Mouse (Mus musculus) intestine, embryonic 14.5 days (tissue): ENCODE measurements around the gene Btk. TPM values are rescaled to one million over a fixed set of nuclear protein-coding genes. Genes with fewer than 3 reads are reported as not detected.

Source experiments
- ATAC-seq: fragments of 200-750 bp; cut with Nextera tagmentation; replicated peaks from 2 replicates; pipeline ENCODE4 v1.8.0; 2017; ENCODE audit warnings: low read depth, moderate number of reproducible peaks, moderate TSS enrichment, moderate library complexity; ENCODE audit not compliant: low FRiP score, low TSS enrichment
- DNase-seq: peaks from one replicate; pipeline ENCODE4 v3.0.0-alpha.2; 2018; ENCODE audit warnings: low spot score
- H3K27ac ChIP-seq: fragments of 300-500 bp; sonication (generic); 2 replicates; pipeline ENCODE4 v1.5.1; 2014; ENCODE audit warnings: low read depth, mild to moderate bottlenecking, control low read depth
- H3K27me3 ChIP-seq: fragments of 300-500 bp; sonication (generic); replicated peaks from 2 replicates; pipeline ENCODE4 v1.6.1; 2014; ENCODE audit warnings: low read length, control low read depth; ENCODE audit not compliant: control insufficient read depth, insufficient read depth
- H3K36me3 ChIP-seq: fragments of 300-500 bp; sonication (generic); 2 replicates; pipeline ENCODE4 v1.6.1; 2014; ENCODE audit warnings: low read length, control low read depth; ENCODE audit not compliant: control insufficient read depth, insufficient read depth
- H3K4me1 ChIP-seq: fragments of 300-500 bp; sonication (generic); replicated peaks from 2 replicates; pipeline ENCODE4 v1.6.1; 2014; ENCODE audit warnings: low read length, control low read depth, mixed read lengths; ENCODE audit not compliant: control insufficient read depth, insufficient read depth
- H3K4me2 ChIP-seq: fragments of 300-500 bp; sonication (generic); 2 replicates; pipeline ENCODE4 v1.6.1; 2014; ENCODE audit warnings: low read length
- H3K4me3 ChIP-seq: fragments of 300-500 bp; sonication (generic); 2 replicates; pipeline ENCODE4 v1.5.1; 2014; ENCODE audit warnings: low read depth, low read length, control low read depth, mixed read lengths
- H3K9ac ChIP-seq: fragments of 300-500 bp; sonication (generic); 2 replicates; pipeline ENCODE4 v1.6.1; 2014; ENCODE audit warnings: mild to moderate bottlenecking, low read length
- H3K9me3 ChIP-seq: fragments of 300-500 bp; sonication (generic); 2 replicates; pipeline ENCODE4 v1.6.1; 2016; ENCODE audit warnings: low read length, control low read depth; ENCODE audit not compliant: control insufficient read depth
- WGBS: fragments of 180-500 bp; shearing (Covaris S2); extraction: QIAGEN DNeasy Blood & Tissue Kit; methylation state at CpG from one replicate; pipeline ENCODE4 v1.1.7; 2014; 5-methylcytosine and 5-hydroxymethylcytosine counted together
- polyA plus RNA-seq: library from polyadenylated mRNA; unstranded; fragments of >200 nt; fragmentation: Nextera tagmentation; extraction: Ambion mirVana; gene quantifications from 2 replicates; pipeline ENCODE4 v1.2.1, GENCODE M21; 2014

Btk gene
- polyA plus RNA-seq, 1 experiment from 2014 or later: 0.76 TPM

DNA sequence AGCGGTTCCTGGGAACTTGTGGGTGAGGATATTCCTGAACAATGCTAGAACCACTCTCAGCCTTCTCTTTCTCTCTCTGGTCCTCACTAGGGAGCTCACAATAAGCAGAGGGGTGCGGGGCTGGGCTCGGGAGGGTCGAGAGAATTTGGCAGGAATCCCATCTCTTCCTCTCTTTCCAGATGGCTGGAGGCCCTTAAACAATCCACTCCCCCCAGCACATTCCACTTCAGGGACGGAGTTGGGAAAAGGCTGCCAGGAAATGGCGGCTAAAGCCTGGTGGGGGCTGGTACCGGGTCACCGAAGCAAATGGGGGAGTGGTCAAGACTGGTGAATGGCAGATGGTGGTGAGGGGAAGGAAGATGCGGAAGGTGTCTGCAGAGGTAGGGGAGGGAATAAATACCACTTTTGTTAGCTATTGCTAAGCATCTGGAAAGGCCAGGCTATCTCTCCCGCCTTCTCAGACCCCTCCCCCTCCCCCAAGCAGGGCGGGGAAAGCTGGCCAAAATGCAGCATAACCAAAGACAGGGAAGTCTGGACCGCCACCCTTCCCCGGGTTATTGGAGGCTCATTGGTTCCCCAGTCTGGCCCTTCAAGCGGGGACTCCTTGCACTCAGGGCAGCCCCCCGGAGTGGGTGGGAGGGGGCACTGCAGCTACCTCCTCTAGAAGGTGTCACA lies 29.1 kb upstream of the Btk start:
- no peak overlapping the region for H3K9ac ChIP-seq

DNA sequence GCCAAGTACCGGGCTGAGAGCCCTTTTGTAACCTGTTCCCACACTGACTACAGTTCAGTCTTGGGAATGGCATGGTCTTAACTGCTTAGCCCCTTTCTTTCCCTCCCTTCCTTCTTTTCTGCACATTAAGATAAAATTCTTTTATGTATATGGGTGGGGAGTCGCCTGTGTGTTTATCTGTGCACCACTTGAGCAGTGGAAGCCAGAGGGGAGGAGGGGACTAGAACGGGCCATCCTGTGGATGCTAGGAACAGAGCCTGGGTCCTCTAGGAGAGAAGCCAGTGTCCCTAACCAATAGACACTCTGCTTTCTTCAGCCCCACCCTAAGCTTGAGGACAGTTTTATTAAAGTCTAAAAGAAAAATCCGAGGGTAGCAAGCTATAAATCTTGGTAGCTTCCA lies 27.6 kb upstream of the Btk start:
- Histone ChIP-seq H3K27ac (no peak overlapping the region), H3K36me3 (peaks cover 5% of the 10 kb centered on the region), H3K27me3 (no peaks in the 10 kb centered on the region), H3K4me2 (no peak overlapping the region), H3K4me3 (no peak overlapping the region), H3K4me1 (no peaks in the 10 kb centered on the region), H3K9me3 (no peaks in the 10 kb centered on the region), H3K9ac (no peak overlapping the region)
- DNase-seq: no peak
- ATAC-seq: no peak
- WGBS: 71% methylated on average over 4 of the region's 4 CpGs

More for the DNA sequence above, 29.1 kb upstream of the Btk start:
- peak overlapping the region; percentile 47 for H3K4me2 ChIP-seq
- H3K4me1 ChIP-seq: no peaks in the 10 kb centered on the region
- no peaks in the 10 kb centered on the region for H3K27me3 ChIP-seq
- no peaks in the 10 kb centered on the region for H3K9me3 ChIP-seq
- 6% methylated on average over 14 of the region's 15 CpGs for WGBS
- ATAC-seq (peak; percentile 82), DNase-seq (peak; percentile 84)
- peak overlapping the region; percentile 76 for H3K27ac ChIP-seq
- H3K4me3 ChIP-seq: peak overlapping the region; percentile 22
- H3K36me3 ChIP-seq: peaks cover under 1% of the 10 kb centered on the region; the same call in 1 of the 2 replicates

- Histone ChIP-seq H3K9ac (no peak overlapping the region), H3K27me3 (no peaks in the 10 kb centered on the region), H3K36me3 (peaks cover 5% of the 10 kb centered on the region), H3K4me1 (no peaks in the 10 kb centered on the region), H3K9me3 (no peaks in the 10 kb centered on the region), H3K27ac (no peak overlapping the region), H3K4me2 (no peak overlapping the region), H3K4me3 (no peak overlapping the region)
- 29% methylated on average over 4 of the region's 4 CpGs for WGBS
- DNase-seq: peak; percentile 53
- no peak for ATAC-seq
Observed at GRCm38 (mm10) chrX:134609472-134609871, 26.1 kb upstream of the Btk start.

DNA sequence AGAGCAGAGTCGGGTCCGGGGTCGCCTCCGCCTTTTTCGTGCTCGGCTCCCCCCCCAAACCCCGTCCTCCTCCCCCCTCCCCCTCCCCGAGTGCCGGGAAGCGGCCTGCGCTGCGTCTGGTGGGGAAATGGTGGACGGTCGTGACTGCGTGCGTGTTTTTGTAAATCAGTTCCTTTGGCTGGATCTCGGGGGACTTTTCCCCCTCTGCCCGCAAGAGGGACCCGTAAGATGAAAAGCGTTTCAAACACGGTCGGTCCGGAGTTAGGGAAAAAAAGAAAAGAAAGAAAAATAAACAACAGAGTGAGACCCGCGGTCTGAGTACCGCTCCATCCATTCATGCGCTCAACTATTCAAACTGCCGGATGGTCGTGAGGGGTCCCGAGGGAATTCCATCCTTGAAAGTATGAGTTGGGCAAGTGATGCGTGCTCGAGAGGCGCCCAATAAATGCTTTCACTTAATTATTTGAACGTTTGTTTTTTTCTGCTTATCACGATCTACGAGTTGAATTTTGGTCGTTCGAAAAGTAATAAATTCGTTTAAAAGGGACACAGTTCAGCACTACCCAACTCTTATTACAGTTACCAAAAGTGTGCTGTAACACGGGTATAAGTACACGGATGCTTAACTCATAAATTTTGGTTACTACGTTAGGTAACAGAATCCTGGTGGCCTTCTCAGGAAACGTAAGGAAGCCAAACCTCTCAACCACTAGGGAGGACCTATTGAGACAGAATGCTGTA lies 18.2 kb upstream of the Btk start:
- DNase-seq (no peak), ATAC-seq (peak; percentile 82)
- Histone ChIP-seq H3K9ac (peak overlapping the region; percentile 55), H3K4me3 (peak overlapping the region; percentile 55), H3K27me3 (no peaks in the 10 kb centered on the region), H3K4me1 (no peaks in the 10 kb centered on the region), H3K4me2 (peak overlapping the region; percentile 48), H3K36me3 (no peaks in the 10 kb centered on the region), H3K9me3 (no peaks in the 10 kb centered on the region), H3K27ac (peak overlapping the region; percentile 85)
- 11% methylated on average over 41 of the region's 43 CpGs for WGBS

DNA sequence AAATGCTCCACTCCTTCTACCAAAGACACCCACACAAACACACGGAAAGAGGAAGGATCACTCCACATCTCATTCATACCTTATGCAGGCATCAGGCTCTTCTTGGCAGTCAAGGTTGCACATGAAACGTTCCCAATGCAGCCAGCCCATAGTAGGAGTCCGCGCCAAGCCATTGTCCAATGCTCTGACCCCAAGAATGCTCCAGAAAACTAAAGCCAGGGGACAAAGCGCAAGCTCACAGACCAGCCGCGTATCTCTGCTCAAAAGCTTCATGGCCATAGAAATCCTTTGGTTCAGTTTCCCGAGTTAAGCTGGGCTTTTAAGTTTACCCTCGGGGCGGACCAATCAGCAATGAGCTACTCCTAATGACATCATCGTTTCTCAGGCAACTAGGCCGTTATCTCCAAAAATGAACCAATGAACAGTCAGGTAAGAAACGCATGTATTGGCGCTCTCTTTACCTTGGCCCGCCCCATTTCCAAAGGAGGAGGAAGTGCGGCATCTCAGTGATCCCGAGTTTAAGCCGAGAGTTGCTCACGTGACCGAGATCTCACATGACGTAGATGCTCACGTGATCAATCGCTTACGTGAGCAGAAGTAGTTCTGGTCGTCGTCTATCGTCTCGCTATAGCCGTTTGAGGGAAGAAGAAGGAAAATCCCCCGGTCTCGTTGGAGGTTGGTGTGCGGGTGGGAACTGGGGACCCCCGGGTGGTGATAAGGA lies 17.4 kb upstream of the Btk start, which contains the start of the genes Gla and Hnrnph2:
Gene Gla (minus strand): TSS at position 467 of the 721 bp plus-strand sequence.
Gene Hnrnph2 (plus strand): TSS at position 521 of the 721 bp plus-strand sequence.
- H3K27ac ChIP-seq: peak within 1 kb of the TSS; percentile 85
- DNase-seq (peak; percentile 89), ATAC-seq (peak; percentile 99)
- H3K4me3 ChIP-seq: peak within 1 kb of the TSS; percentile 55
- peak within 1 kb of the TSS; percentile 55 for H3K9ac ChIP-seq
- WGBS: 18% methylated on average over 33 of the region's 33 CpGs
- H3K4me1 ChIP-seq: no peaks in the 10 kb centered on the region
- peak within 1 kb of the TSS; percentile 49 for H3K4me2 ChIP-seq
- H3K9me3 ChIP-seq: no peaks in the 10 kb centered on the region
- H3K27me3 ChIP-seq: no peaks in the 10 kb centered on the region
- no peaks in the 10 kb centered on the region for H3K36me3 ChIP-seq

DNA sequence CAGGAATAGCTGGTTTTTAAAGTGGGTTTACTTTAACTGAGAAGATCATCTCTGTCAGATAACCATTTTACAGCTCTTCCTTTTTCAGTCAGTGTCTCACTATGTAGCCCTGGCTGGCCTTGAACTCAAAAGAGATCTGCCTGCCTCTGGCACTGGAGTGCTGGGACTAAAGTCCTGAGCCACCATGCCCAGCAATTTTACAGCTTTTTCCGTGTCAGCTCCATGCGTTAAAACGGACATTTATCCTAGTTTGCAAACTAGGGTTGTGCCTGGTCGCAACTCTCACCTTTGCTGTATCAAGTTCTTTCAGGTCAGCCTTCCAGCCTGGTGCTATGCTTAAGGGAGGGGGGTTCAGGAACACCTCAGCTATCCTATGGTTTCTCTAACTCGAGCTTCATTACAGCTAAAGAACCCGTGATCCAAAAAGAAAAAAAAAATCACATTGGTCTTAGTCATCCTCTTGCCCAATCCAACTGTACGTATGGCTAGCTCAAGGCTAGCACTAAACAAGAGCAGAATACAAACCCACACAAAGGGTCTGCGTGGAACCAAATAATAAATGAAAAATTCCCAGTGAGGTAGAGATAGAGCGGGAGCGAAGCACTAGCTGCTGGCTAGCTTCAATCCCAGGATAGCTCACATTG lies 16.7 kb upstream of the Btk start:
- H3K9me3 ChIP-seq: no peaks in the 10 kb centered on the region
- ATAC-seq (no peak), DNase-seq (no peak)
- H3K4me2 ChIP-seq: peak overlapping the region; percentile 49
- 22% methylated on average over 10 of the region's 10 CpGs for WGBS
- no peaks in the 10 kb centered on the region for H3K36me3 ChIP-seq
- H3K4me1 ChIP-seq: no peaks in the 10 kb centered on the region
- H3K27ac ChIP-seq: peak overlapping the region; percentile 54; the same call in 1 of the 2 replicates
- H3K4me3 ChIP-seq: peak overlapping the region; percentile 55
- no peaks in the 10 kb centered on the region for H3K27me3 ChIP-seq
- H3K9ac ChIP-seq: peak overlapping the region; percentile 51

- Histone ChIP-seq H3K9me3 (no peaks in the 10 kb centered on the region), H3K4me1 (no peaks in the 10 kb centered on the region), H3K4me3 (no peak overlapping the region), H3K27me3 (no peaks in the 10 kb centered on the region), H3K27ac (no peak overlapping the region), H3K36me3 (peaks cover 7% of the 10 kb centered on the region), H3K4me2 (no peak overlapping the region), H3K9ac (no peak overlapping the region)
- 50% methylated on average over 5 of the region's 5 CpGs for WGBS
- DNase-seq: peak; percentile 6
- ATAC-seq: no peak
Observed at GRCm38 (mm10) chrX:134589836-134590235, 6.5 kb upstream of the Btk start.

DNA sequence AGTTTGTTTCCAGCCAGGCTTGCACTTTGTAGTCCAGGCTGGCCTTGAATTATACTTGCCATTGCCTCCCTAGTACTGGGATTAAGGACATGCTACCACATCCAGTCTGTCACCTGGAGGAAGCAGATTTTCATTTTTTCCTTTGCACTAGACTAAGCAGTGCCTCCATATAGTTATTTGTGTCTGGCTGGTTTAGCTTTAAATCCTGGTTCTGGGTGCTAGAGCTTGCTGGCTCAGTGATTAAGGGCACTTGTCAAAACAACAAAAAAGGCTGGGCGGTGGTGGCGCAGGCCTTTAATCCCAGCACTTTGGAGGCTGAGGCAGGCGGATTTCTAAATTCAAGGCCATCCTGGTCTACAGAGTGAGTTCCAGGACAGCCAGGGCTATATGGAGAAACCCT lies 5.6 kb upstream of the Btk start:
- ATAC-seq: no peak

More for the DNA sequence above, 5.6 kb upstream of the Btk start:
- no peak overlapping the region for H3K27ac ChIP-seq
- H3K4me1 ChIP-seq: no peaks in the 10 kb centered on the region
- WGBS: 85% methylated on average over 3 of the region's 3 CpGs
- H3K4me3 ChIP-seq: no peak overlapping the region
- H3K27me3 ChIP-seq: no peaks in the 10 kb centered on the region
- H3K9me3 ChIP-seq: no peaks in the 10 kb centered on the region
- H3K4me2 ChIP-seq: no peak overlapping the region
- peaks cover 7% of the 10 kb centered on the region for H3K36me3 ChIP-seq
- DNase-seq: no peak
- no peak overlapping the region for H3K9ac ChIP-seq
